Mouse (Mus musculus): ENCODE results near the gene 1190005I06Rik.
"Not testable (repeated sequence)": the region's sequence is repeated elsewhere in the genome, so short reads cannot be mapped to it uniquely, and the experiment has no call there.

1190005I06Rik gene

GRCm38 (mm10) chr8:120647532-120647931 lies at the start of gene 1190005I06Rik:
TSS of gene 1190005I06Rik (minus strand) at chr8:120647632.
- DNase-seq (ENCODE audit: low read depth, low spot score): no peak

- DNase-seq (ENCODE audit: low read depth, low spot score): no peak
Observed at GRCm38 (mm10) chr8:120696401-120697153, 49.1 kb upstream of the 1190005I06Rik start.

DNA sequence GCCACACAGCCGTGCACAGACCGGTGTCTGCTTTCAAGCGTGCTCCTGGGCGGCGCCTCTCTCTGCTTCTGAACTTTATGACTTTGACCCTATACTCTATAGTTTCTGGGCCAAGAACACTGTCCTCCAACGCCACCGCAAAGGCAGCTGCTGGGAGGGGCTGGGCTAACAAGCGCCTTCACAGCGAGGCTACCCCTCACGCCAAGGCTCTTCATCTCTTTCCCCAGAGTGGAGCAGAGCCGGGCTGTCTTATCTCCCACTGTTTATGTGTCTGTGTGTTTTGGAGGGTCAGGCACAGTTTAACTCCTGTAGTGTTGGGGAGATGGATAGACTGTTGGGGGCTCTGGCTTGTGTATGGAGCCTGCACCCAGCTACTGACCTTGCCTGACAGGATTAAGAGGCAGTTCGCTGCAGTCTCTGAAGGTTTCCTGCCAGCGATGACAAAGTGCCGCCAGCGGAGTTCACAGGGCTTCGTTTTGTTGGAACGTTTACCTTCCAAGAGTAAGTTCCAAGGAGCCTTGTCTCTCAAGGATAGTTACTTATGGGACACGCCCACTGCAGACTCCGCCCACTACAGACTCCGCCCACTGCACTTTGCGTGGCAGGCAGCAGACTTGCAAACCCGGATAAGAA lies 46.5 kb upstream of the 1190005I06Rik start:
- peak; percentile 27 for DNase-seq (ENCODE audit: low read depth, low spot score)

- DNase-seq (ENCODE audit: low read depth, low spot score): no peak
Observed at GRCm38 (mm10) chr8:120692934-120693333, 45.5 kb upstream of the 1190005I06Rik start.

- no peak for DNase-seq (ENCODE audit: low read depth, low spot score)
Observed at GRCm38 (mm10) chr8:120688511-120688910, 41.1 kb upstream of the 1190005I06Rik start.

GRCm38 (mm10) chr8:120687786-120688185 lies 40.4 kb upstream of the 1190005I06Rik start:
- DNase-seq (ENCODE audit: low read depth, low spot score): no peak

DNA sequence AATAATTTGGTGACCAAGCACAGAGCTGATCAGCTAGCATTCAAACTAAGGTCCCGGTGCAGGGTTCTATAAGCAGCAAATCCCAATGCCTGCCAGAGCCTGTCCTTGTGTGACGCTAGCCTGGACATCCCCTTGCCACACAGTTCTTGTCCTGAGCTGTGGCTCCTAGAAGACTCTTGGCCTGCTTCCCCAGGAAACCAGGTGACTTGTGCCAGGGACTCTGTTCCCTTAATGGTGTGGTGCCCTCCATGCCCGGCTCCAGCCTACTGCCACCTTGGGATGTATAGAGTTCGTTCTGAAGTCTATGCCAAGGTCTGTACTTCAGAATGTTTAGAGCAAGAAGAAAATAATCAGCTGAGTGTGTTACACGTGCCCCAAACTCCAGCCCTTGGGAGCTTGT lies 39.1 kb upstream of the 1190005I06Rik start:
- no peak for DNase-seq (ENCODE audit: low read depth, low spot score)

- DNase-seq (ENCODE audit: low read depth, low spot score): no peak
Observed at GRCm38 (mm10) chr8:120686051-120686450, 38.6 kb upstream of the 1190005I06Rik start.

GRCm38 (mm10) chr8:120685591-120685990 lies 38.2 kb upstream of the 1190005I06Rik start:
- no peak for DNase-seq (ENCODE audit: low read depth, low spot score)

DNA sequence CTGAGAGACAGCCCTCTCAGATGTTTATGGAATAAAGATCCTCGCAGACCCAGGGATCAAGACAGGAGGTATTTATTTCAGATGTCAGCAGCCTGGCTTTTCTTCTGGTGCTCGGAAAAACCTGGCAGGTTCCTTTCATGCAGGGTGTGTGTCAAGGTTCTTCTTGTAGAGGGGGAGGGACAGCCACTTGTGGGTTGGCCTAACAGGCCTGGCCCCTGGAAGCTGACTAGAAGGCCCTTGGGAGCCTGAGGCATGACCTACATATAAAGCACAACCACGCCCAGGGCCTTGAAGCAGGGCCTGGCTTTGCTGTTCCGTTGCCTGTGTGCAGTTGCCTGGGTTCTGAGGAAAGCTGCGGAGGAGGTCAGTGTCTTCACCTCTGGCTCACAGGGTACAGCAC lies 37.7 kb upstream of the 1190005I06Rik start:
- no peak for DNase-seq (ENCODE audit: low read depth, low spot score)

- no peak for DNase-seq (ENCODE audit: low read depth, low spot score)
Observed at GRCm38 (mm10) chr8:120684082-120684481, 36.6 kb upstream of the 1190005I06Rik start.

GRCm38 (mm10) chr8:120683602-120684001 lies 36.2 kb upstream of the 1190005I06Rik start:
- no peak for DNase-seq (ENCODE audit: low read depth, low spot score)

- DNase-seq (ENCODE audit: low read depth, low spot score): no peak
Observed at GRCm38 (mm10) chr8:120681113-120681512, 33.7 kb upstream of the 1190005I06Rik start.

DNA sequence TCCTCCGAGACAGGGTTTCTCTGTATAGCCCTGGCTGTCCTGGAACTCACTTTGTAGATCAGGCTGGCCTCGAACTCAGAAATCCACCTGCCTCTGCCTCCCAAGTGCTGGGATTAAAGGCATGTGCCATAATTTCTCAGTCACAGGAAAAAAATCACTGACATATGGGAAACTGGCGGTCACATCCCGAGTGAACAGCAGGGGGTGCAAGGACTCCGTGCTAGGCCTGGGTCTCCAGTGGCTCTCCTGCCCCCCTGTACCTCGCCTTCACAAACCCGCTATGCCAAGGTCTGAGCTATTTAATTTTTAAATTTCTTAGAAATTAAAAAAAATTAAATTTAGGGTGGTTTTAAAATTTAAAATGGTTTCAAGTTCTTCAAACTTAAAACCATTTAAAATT lies 33.0 kb upstream of the 1190005I06Rik start:
- not testable (repeated sequence) for DNase-seq (ENCODE audit: low read depth, low spot score)

GRCm38 (mm10) chr8:120679629-120680387 lies 32.4 kb upstream of the 1190005I06Rik start:
- DNase-seq (ENCODE audit: low read depth, low spot score): peak; percentile 15

DNA sequence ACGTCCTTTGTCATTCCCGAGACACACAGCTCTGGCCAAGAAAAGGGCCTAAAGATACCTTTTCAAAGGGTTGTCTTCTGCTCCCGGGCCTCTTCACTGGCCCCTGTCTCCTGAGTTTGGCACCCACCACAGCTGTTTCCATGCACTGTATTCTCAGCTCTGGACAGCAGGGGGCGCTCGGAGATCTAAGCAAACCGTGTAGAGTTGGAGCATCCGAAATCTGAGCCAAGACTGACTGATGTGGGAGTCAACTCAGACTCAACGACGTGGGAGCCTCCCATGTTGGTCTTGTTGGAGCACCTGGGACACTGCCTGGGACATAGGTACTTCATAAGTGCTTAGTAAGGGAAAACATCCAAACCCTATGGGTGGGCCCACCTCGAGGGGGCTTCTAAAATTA lies 31.0 kb upstream of the 1190005I06Rik start:
- peak; percentile 52 for DNase-seq (ENCODE audit: low read depth, low spot score)

DNA sequence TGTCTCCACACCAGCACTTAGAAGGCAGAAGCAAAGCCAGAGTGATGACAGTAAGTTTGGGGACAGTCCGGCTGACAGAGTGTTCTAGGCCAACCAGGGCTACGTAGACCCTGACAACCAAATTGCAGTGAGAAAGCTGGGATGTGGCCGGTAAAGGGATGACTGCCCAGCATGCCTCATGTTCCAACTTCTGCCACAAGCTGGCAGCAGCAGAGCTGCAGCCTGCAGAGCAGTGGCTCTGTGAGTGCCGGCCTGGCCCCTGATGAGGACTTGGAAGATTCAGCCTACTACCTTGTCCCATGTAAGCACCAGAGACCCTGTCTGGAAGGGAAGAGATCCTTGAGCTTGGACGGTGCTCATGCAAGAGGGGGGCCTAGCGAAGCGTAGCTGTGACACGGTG lies 28.3 kb upstream of the 1190005I06Rik start:
- no peak for DNase-seq (ENCODE audit: low read depth, low spot score)

- no peak for DNase-seq (ENCODE audit: low read depth, low spot score)
Observed at GRCm38 (mm10) chr8:120673298-120673697, 25.9 kb upstream of the 1190005I06Rik start.

DNA sequence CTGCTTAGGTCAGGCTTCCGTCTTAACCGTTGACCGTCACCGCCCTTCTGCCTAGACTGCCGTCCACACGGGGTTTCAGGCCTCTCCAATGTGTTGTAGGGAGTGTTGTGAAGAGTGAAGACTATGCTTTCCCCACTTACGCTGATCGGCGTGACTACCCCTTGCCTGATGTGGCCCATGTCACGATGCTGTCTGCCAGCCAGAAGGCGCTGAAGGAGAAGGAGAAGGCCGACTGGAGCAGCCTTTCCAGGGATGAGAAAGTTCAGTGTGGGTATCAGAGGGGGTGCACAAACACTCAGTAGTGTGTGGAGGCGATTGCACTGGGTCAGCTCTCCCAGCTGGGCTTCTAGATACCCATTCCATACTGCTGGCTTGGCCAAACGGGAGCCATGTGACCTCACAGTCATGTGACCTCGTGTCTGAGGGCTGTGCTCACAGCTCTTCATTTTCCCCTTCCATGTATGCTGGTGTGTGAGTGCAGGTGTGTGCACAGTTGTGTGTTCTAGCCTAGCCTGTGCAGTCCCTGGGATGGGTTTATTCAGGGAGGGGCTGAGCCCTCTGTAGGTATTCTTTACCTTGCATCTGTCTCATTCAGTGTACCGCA lies 25.3 kb upstream of the 1190005I06Rik start:
- DNase-seq (ENCODE audit: low read depth, low spot score): no peak

DNA sequence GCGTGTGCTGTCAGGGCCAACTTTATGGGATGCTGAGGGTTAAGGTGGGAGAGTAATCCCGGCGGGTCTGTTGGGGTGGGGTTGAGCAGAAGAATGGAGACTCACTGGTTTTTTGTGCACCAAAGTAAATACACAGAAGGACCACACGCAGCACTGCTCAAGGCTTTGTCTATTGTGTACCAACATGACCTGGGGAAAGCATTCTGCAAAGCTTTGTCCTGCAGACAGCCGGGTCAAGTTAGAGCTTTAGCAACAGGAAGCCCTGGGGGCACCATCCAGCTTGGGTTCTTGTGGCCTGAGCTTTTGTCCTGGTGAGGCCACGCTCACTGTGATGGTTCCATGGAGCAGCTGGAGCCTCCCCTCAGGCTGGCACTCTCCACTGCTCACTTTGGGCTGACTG lies 24.3 kb upstream of the 1190005I06Rik start:
- no peak for DNase-seq (ENCODE audit: low read depth, low spot score)

GRCm38 (mm10) chr8:120668374-120668905 lies 21.0 kb upstream of the 1190005I06Rik start, which contains the start of gene Emc8:
TSS of gene Emc8 (minus strand) at chr8:120668573.
- peak; percentile 53 for DNase-seq (ENCODE audit: low read depth, low spot score)

All from c-Kit-negative CD71-positive TER-119-positive erythroid progenitor cells, embryonic 14.5 days (primary cell).